Mouse (Mus musculus): ENCODE results near the gene 3110009E18Rik.

Gene 3110009E18Rik

GRCm38 (mm10) chr1:120101227-120101609 lies 19.8 kb upstream of the 3110009E18Rik start:
- no peak for DNase-seq (ENCODE audit: low spot score)

DNA sequence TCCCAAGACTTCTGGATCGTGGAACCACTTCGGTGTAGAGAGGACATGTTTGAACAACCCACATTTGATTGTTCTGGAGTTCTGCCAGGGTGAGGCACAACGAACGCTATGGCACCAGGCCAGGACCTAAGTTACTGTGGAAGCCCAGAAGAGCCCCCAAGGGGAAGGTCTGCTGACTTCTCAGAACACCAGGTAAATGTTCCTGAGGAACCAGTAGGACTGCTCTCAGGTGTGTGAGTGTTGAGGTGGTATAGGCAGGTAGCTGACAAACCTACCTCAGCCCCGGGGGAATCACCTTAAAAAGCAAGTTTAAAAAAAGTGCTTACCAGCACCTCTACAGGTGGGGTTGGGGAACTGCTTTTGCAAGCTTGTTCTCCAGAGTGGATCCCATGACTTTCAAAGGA lies 15.4 kb upstream of the 3110009E18Rik start:
- DNase-seq (ENCODE audit: low spot score) = no peak

GRCm38 (mm10) chr1:120109741-120110432 lies 11.1 kb upstream of the 3110009E18Rik start:
- no peak for DNase-seq (ENCODE audit: low spot score)

GRCm38 (mm10) chr1:120111766-120112165 lies 9.2 kb upstream of the 3110009E18Rik start:
- no peak for DNase-seq (ENCODE audit: low spot score)

- DNase-seq (ENCODE audit: low spot score) = no peak
These were observed 8.5 kb upstream of the 3110009E18Rik start for GRCm38 (mm10) chr1:120112251-120113187.

GRCm38 (mm10) chr1:120115671-120116081 lies 5.3 kb upstream of the 3110009E18Rik start:
- no peak for DNase-seq (ENCODE audit: low spot score)

GRCm38 (mm10) chr1:120116106-120116505 lies 4.9 kb upstream of the 3110009E18Rik start:
- no peak for DNase-seq (ENCODE audit: low spot score)

- DNase-seq (ENCODE audit: low spot score) = no peak
These were observed 2.1 kb upstream of the 3110009E18Rik start for GRCm38 (mm10) chr1:120118854-120119253.

DNA sequence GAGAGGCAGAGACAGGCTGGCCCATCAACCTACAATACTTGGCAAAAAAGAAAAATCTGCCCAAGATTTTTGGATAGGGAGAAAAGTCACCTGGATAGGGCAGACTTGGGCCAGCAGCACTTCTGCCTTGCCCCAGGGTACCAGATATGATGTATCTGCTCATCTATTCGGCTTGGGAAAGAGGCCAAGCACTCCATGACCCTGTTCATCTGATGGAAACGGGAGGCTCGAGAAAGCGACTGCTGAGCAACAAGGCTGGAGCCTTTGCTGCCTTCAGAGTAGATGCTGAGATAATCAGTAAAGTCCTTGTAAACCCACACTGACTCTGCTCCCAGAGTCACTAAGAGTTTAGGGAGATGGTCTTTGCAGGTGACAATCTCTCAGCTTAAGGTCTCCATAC lies 1.6 kb upstream of the 3110009E18Rik start:
- no peak for DNase-seq (ENCODE audit: low spot score)

- no peak for DNase-seq (ENCODE audit: low spot score)
These were observed 632 bp upstream of the 3110009E18Rik start for GRCm38 (mm10) chr1:120120141-120120968.

DNA sequence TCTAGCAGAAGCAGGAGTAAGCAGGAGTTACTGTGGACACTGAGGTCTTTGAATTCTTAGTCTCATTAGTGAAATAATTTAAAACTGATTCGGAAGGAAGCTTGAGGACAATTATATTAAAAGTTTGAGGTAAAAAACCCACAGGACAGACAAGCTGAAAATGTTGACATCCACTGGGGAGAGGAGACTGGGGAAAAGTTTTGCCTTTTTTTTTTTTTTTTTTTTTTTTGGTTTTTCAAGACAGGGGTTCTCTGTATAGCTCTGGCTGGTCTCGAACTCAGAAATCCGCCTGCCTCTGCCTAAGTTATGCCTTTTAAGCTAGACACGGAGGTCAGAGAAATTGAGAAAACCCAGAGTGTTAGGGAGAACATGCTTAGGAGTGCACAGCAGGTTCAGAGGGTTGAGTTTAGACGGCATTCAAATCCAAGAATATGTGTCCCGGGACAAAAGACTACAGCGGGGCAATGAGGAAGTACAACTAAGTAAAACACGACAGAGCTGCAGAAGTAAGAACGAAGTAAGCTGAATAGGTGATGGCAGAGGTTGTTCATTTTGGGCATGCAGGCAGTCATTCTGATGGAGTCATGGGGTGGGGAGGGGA lies 1.0 kb downstream of the 3110009E18Rik start:
- DNase-seq (ENCODE audit: low spot score) = no peak

GRCm38 (mm10) chr1:120122634-120123383 lies 1.8 kb downstream of the 3110009E18Rik start:
- DNase-seq (ENCODE audit: low spot score) = no peak

DNA sequence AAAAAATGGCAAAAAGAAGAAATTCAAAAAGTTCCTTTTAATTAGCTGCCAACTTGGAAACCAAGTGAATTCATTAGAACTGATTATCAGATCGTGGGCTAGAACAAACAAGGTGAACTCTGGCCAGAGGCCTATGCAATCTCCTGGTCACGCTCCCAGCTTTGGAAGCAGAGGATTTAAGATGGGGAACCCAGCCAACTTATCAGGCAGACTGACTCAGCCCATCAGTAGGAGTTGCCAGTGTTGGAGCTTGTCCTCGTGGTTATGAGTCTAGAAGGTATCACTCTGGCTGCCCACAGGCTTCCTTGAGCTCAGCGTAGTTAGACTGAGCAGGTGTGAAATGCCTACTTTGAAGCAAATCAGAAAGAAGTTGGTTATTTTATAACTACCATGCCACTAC lies 3.9 kb downstream of the 3110009E18Rik start:
- DNase-seq (ENCODE audit: low spot score) = no peak

GRCm38 (mm10) chr1:120125471-120125870 lies 4.5 kb downstream of the 3110009E18Rik start:
- DNase-seq (ENCODE audit: low spot score) = no peak

- DNase-seq (ENCODE audit: low spot score) = no peak
These were observed 5.3 kb downstream of the 3110009E18Rik start for GRCm38 (mm10) chr1:120126318-120126717.

GRCm38 (mm10) chr1:120132376-120132775 lies 11.4 kb downstream of the 3110009E18Rik start:
- no peak for DNase-seq (ENCODE audit: low spot score)

DNA sequence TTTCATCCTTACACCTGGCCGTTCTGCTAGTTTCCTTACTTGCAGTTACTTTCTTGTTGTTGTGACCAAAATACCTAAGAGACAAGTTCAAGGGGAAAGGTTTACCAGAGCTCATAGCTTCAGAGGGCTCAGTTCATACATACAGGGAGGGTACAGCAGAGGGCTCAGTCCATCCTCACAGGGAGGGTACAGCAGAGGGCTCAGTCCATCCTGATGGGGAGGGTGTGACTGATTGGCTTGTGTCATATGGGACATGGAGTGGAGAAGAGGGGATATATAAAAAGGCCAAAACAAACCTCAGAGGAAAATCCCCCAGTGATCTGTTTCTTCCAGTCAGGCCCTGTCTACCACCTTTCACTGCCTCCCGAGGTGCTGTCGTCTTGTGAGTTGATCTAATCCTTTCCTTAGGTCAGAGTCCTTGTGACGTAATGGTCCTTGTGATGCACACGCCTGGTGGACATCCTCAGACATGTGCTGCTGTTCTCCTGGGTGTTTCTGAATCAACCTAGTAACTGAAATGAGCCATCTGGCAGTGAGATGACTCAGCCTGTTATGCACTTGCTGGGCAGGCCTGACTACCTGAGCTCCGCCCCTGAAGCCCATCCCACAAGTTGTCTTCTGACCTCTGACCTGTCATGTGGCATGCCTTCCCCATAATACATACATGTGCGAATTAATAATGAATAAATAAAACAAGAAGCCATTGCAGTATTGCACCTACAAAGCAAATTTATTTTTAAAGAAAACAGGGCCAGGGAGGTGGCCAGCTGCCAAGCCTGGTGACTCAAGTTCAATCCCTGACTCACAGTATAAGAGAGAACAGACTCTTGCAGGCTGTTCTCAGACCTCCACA lies 15.2 kb downstream of the 3110009E18Rik start:
- no peak for DNase-seq (ENCODE audit: low spot score)

GRCm38 (mm10) chr1:120138923-120139540 lies 18.0 kb downstream of the 3110009E18Rik start:
- no peak for DNase-seq (ENCODE audit: low spot score)

DNA sequence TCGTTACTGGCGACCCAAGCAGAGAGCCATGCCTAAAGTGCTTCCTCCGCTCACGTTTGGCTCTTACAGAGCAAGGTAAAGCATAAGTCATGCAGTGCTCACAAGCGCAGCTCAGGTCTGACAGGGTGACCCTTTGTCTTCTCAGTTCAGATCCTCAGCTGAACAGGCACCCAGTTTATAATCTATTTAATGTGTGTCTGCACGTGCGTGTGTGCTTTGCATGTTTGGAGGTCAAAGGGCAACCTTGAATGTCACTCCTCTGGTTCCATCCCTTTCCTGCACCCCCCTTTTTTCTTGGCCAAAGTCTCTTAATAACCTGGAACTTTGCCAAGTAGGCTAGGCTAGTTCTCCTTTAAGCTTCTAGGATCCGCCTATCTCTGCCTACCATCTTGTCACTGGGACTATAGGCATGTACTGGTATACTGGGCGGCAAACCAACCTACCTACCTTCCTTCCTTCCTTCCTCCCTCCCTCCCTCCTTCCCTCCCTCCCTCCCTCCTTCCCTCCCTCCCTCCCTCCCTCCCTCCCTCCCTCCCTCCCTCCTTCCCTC lies 19.2 kb downstream of the 3110009E18Rik start:
- DNase-seq (ENCODE audit: low spot score) = no peak

All from urinary bladder, postnatal 10 days (tissue).